Mouse (Mus musculus) right cerebral cortex, postnatal 10 days (tissue): Measurements from ENCODE around the gene Tedc2.

Source experiments
- DNase-seq, 2 experiments: peaks; one replicate each; pipeline ENCODE4 v3.0.0; 2021; ENCODE audit warnings: low spot score in 2 of 2

Tedc2 gene

DNA sequence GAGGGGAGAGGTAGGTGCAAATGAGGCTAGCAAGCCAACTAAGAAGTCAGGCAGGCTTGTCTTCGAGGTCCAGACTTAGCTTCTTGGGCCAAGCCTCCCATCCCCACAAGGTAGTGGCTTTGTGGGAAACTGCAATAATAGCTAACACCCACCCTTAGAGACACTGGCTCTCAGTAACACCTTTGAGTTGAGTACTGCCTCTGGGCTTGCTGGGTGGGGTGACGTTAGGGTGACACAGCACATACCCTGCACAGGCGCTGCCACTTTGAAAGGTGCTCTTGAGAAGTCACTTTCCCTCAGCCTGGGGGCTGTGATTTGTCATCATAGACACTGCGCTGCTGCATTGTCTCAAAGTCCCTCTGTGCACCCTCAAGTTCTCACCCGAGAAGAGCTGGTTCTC is 26.9 kb downstream of the Tedc2 start:
- no peak for DNase-seq

DNA sequence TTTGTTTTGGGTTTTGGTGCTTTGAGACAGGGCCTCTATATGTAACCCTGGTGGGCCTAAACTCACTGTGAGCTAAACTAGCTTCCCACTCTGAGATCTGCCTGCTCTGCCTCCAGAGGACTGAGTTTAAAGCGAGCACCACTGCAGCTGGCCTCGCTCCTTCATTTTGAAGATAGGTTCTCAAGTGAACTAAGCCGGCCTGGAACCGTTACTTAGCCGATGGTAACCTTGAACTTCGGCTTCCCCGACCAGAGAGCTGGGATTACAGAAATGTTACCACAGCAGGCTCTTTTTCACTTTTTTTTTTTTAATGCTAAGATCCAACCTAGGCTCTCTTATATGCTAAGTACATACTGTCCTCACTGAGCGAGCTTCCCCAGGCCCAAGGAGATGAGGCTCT is 27.4 kb downstream of the Tedc2 start:
- no peak for DNase-seq

DNA sequence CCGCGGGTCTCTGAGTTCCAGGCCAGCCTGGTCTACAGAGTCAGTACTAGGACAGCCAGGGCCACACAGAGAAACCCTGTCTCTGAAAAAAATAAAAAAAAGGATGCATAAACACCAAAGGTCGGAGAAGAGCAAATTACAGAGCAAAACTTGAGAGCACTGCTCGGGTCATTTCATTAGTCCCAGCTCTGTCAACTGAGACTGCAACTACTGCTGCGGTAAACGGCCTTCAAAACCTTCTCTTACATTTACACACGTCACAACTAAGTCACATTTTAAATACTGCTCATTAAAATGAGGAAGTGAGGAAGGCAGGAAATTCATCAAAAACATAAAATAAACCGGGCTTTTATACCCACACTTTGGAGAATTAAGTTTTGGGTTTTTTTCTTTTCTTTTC is 27.8 kb downstream of the Tedc2 start:
- no peak for DNase-seq

DNA sequence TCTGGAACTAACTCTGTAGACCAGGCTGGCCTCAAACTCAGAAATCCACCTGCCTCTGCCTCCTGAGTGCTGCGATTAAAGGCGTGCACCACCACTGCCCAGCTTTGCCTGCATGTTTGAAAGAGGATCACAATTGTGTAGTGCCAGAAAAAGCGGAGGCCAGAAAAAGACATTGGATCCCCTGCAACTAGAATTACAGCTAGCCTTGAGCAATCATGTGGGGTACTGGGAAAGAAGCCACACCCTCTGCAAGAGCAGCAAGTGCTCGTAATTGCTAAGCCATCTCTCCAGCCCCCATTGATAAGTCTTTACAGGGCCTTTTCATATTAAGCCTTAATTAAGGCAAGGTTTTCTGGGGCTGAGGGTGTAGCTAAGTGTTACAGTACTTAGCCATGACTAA is 29.2 kb downstream of the Tedc2 start:
- DNase-seq, result no peak

DNA sequence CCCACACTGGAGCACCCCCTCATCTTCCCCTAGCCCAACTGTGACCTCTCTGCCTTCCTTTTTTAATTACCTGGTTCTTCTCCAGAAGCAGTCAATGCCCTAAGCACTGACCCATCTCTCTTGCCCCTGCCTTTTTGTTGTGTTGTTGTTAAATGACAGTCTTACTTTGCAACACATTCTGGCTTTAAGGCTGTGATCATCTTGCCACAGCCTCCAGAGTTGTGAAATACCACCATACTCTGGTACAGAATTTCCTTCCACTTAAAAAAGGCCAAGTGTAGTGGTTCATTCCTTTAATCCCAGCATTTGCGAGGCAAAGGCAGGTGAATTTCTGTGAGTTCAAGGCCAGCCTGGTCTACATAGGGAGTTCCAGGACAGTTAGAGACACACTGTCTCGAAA is 29.7 kb downstream of the Tedc2 start:
- no peak for DNase-seq

DNA sequence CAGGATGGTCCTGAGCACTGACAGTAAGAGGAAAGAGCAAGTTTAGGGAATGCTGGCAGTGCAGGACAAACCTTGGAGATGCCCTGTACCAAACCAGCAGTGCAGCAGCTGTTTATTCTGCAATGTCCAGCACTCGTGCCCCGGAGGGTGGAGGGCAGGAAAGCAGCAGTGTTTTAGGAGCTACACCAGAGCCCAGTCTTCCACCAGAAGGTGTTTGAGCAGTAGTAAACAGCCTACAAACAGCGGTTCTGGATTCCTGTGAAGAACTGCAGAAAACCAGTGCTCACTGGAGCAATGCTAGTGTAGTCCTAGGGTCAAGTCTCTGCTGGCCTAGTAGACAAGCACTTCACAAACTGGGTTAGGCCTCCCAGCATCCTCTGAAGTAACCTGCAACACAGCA is 46.4 kb downstream of the Tedc2 start:
- DNase-seq, result no peak

DNA sequence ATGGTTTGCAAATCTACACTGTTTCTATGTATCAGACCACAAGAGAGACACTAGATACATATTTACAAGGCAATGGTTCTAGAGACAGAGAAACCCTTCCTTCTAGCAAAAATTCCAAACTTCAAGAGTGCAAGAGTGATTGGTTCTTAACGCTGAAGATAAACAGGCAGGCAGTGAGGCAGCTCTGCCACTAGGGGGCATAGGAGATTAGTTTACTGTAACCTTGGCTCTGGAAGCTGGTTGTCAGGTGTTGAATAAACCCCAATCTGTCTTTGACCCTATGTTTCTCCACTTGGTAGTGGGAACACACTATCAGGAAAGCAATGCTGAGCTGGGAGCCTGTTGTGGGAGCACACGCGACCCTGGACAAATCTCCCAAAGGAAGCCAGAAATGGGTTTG is 47.2 kb downstream of the Tedc2 start:
- peak; percentile 73 to 81 for DNase-seq

DNA sequence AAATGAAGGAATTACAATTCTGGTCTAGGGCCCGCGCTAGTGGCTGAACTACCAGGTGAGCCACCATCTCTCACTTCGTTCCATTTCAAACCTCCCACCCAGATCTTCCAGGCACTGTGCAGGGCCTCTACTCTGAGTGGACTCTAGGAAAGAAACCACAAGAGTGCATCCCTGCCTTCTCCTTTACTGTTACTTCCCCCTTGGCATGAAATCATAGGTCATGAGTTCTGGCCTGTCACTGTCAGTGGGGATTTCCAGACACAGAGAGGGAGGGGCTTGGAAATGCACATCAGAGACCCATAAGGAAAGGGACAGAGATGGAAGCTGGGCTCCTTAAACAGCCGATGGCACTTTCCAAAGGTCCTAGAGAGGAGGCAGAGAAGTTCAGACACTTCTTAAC is 48.9 kb downstream of the Tedc2 start:
- no peak for DNase-seq

DNA sequence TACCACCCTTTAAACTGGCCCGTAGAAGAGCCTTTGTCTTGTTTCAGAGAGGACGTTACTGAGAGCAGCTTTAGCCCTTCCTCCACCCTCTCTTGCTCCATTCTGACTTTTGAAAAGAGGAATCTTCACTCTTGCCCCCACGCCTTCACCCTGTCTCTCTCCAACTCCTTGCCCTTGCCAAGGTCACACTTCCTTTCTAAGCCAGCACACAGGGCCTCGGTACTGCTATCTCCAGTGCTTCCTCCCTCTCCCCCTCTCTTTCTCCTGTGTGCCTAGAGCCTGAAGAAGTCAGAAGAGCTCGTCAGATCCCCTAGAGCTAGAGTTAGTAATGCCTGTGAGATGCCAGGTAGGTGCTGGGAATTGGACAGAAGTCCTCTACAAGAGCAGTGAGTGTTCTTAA is 49.9 kb downstream of the Tedc2 start:
- DNase-seq, result no peak

DNA sequence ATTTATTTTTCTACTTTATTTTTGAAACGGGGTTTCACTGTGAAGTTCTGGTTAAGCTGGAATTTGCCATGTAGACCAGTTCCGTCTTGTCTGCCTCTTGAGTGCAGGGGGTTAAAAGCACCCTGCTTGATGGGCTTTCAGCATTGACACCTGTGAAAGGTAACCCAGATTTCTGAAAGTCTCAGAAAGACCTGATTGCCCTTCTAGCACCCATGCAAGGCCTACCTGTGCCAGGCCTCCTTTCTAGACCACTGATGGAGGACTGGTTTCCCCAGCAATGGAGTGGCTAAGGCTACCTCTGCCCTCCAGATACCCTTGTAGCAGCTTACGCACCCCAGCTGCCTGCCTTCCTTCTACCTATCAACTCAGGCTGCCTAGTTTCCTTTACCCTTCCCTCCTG is 50.5 kb downstream of the Tedc2 start:
- DNase-seq, result no peak

DNA sequence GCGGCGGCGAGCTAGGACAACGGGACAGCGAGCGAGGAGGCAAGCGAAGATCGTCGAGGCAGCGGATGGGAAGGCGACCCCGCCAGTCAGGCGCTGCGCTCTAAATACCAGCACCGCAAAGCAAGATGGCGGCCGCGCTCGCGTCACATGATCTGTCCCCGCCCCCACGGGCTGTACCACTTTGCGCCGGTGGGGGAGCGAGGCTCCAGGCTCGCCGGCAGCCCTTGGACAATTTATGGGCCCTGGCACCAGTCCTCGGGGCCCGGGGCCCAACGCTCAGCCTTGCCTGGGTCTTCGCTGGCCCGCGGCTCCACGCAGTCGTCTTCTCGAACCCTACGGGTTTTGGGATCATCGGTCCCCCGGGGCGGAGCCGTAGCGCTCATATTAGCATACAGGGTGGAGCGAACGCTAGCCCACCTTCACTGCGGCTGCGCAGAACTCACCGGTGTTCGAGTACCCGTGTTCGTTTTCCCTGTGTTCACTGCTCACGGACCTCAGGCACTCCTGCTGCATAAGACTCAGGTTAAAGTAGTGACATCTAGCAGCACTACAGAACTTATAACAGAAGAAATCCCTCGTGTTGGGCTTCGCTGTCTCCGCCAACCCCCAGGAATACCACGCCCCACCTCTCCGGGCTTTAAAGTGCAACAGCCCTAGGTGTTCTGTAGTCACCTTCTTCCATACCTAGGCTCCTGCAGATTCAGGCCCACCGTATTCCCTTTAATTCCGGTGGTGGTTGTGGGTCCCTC is 51.2 kb downstream of the Tedc2 start, which contains the start of gene Atp6v0c:
Gene Atp6v0c (minus strand): TSS at position 386 of the 749 bp plus-strand sequence.
- DNase-seq, result peak; percentile 96

DNA sequence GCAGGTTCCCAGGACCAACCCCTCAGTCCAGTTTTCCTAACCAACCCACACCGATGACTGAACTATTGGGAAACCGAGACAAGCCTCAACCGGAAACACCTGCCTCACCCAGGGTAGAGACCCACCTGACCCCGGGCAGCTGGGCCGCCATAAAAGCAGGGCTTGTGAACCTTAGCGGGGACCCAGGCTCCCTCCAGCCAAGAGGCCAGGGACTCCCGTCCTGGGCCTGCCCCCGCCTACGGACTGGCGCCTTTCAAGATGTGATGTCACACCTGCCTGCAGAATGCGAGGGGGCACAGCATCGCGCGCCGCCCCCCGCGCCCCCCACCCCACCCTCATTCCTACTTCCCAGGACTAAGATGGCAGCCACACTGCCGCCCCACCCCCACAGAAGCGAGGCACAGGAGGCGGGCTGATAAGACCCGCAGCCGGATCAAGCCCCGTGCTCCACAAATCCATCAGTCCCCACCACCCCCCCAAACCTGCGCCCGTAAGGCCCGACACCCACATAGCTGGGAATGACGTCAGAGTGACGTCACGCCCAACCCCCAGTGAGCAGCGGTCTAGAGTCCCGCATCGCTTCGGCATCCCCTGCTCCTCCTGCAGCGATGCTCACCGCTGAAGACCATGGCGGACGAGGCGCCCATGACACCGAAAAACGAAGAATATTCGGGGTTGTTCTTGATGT is 51.9 kb downstream of the Tedc2 start:
- DNase-seq, result peak; percentile 84 to 87

DNA sequence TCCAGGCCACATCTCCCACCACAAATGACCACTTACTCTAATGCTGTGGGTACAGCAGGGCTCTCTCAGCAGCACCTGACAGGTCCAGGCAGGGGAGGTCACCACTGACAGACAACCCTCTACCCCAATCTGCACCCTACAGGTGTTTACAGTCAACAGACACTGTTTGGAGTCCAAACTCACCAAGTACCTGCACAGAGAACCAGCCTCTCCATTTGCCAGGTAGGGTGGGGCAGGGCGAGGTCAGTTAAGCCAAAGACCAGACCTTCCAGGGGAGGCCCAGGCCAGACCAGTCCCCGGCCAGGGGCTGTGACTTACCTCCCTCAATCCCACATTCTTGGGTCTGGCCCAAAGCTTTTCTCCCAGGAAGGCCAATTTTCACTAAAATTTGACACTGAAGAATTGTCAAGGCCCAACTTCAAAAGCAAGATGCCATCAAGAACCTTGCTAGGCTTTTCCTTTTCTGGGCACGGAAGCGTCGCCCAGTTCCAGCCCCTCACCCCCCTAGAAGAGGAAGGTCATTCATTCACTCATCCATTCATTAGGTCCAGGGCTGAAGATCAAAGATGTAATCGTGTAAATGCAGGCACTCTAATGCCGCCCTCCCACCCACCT is 52.7 kb downstream of the Tedc2 start:
- no peak for DNase-seq

DNA sequence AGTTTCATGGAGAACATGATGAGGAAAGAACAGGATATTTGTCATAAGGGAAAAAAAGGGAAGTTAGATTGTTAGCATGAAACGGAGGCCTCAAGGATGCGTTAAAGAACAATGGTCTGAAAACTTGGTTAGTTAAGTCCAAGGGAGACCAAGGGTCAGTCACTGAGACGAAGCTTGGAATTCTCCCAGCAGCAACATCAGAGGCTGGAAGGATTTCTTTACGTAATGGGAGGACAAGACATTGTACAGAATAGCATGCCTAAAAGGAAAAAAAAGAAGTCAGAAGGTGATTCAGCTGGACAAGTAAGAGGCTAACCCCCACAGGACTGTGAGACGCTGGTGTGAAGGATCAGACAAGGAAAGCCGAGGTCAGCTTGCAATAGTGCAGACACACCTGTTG is 53.5 kb downstream of the Tedc2 start:
- DNase-seq, result no peak
